Mouse (Mus musculus) inflammation-experienced regulatory T-cells, adult 16 weeks (primary cell): ENCODE data around the gene Ubp1. TPM values are rescaled to one million over a fixed set of nuclear protein-coding genes. Genes with fewer than 3 reads are reported as not detected.

Source experiments
- polyA plus RNA-seq: library from polyadenylated mRNA; unstranded; fragments of 100-300 nt; shearing (Covaris generic); gene quantifications from one replicate; pipeline ENCODE4 v1.2.1, GENCODE M21; 2017

Ubp1 gene
- polyA plus RNA-seq: 12.4 TPM

GRCm38 (mm10) chr9:113930534-113931374 is at the start of gene Ubp1:
Gene Ubp1 (plus strand): TSS chr9:113930934.

Other genes starting within 250 kb of the Ubp1 start
- 79.7 TPM for gene Pdcd6ip, start 222.7 kb upstream of the Ubp1 start, polyA plus RNA-seq
- 7.6 TPM for gene Clasp2, start 189.5 kb upstream of the Ubp1 start, polyA plus RNA-seq
- 1.7 TPM for gene Fbxl2, start 115.3 kb downstream of the Ubp1 start, polyA plus RNA-seq
- gene Susd5, start 126.2 kb downstream of the Ubp1 start, polyA plus RNA-seq: not detected